Mouse (Mus musculus): ENCODE results near the gene Ell3. TPM values are rescaled to one million over a fixed set of nuclear protein-coding genes. Genes with fewer than 3 reads are reported as not detected.

Gene Ell3
- total RNA-seq, 2 experiments from 2014 or later, result 0.14 to 0.25 TPM

DNA sequence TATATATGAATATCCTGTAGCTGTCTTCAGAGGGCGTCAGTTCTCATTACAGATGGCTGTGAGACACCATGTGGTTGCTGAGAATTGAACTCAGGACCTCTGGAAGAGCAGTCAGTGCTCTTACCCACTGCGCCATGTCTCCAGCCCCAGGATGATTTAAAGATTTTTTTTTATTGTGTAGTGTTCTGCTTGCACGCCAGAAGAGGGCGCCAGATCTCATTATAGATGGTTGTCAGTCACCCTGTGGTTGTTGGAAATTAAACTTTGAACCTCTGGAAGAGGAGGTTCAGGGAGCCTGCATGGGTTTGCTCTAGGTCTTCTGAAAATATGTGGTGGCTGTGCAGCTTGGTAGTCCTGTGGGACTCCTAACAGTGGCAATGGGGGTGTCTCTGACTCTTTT, 35.9 kb downstream of the Ell3 start:
- peak in 1 of 2 experiments; percentile 40 for DNase-seq
- intact Hi-C loops (cut with DNase I), result no loop called here

DNA sequence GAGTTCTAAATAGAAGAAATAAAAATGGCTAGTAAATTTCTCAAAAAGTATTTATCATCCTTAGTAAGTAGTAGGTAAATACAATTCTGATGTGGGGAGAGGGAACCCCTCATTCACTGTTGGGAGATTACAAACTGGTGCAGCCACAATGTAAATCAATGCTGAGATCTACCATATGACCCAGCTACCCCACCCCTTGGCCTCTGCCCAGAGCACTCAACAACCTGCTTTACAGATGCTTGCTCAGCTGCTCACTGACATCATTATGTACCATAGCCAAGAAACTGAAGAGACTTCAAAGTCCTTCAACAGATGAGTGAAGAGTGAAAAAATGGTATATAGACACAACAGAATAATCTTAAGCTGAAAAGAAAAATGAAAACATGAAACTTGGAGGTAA, 40.8 kb downstream of the Ell3 start:
- intact Hi-C loops (cut with DNase I), result no loop called here

DNA sequence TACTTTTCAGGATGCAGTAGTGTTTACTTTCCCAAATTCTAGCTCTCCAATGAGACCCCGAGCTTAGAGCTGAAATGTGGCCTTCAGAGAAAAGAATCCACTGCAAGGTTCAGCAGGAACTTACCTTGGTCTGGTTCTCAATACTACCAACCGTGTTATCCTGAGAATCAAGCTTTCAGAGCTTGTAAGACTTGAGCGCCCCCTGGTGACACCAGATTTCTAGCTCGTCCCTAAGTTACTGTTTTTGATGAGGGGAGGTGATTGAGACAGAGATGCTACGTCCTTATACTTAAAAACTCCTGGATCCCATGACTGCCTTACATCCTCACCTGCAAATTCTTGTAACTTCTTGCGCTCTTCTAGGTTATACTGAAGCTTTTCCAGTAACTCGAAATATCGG, 47.5 kb downstream of the Ell3 start:
- DNase-seq, result peak; percentile 72 to 87
- intact Hi-C loops (cut with DNase I), result loop anchor here (5.0 kb wide), 1 partner anchor 209 kb away; no protein-coding TSS in a partner anchor

More for the DNA sequence above, 40.8 kb downstream of the Ell3 start:
- DNase-seq, result no peak

Small RNA genes lying within 50 kb of the gene (microRNA-seq; reads per million reads assigned to microRNA genes)
- gene Gm22953, result 0 reads per million in 2 experiments

Other genes starting within 250 kb of the Ell3 start
- gene Trp53bp1, start 172.9 kb downstream of the Ell3 start, total RNA-seq (2021), result 10 to 100 TPM; 51.6 to 57.8 TPM
- gene Map1a, start 154.7 kb downstream of the Ell3 start, total RNA-seq (2021), result 10 to 100 TPM in 1 of 2 experiments, 1 to 10 TPM in 1; 9.6 to 12.2 TPM
- 10 to 100 TPM; 23.5 to 25.0 TPM for gene Ppip5k1, start 88.9 kb downstream of the Ell3 start, total RNA-seq (2021)
- 1 to 10 TPM; 1.3 to 1.6 TPM for gene Ckmt1, start 86.6 kb downstream of the Ell3 start, total RNA-seq (2021)
- gene Strc, start 57.1 kb downstream of the Ell3 start, total RNA-seq (2021), result not detected
- 100 to 1,000 TPM; 141 to 172 TPM for gene Pdia3, start 30.5 kb downstream of the Ell3 start, total RNA-seq (2021)
- 1 to 10 TPM; 2.2 to 3.2 TPM for gene Catsper2, start 30.5 kb downstream of the Ell3 start, total RNA-seq (2021)
- 100 to 1,000 TPM; 407 to 422 TPM for gene Serf2, start 4.9 kb upstream of the Ell3 start, total RNA-seq (2021)
- 10 to 100 TPM; 22.1 to 23.2 TPM for gene Hypk, start 9.0 kb upstream of the Ell3 start, total RNA-seq (2021)
- not detected for gene Serinc4, start 12.5 kb upstream of the Ell3 start, total RNA-seq (2021)
- gene Mfap1b, start 29.8 kb upstream of the Ell3 start, total RNA-seq (2021), result 10 to 100 TPM; 25.4 to 28.7 TPM
- gene Mfap1a, start 62.4 kb upstream of the Ell3 start, total RNA-seq (2021), result 10 to 100 TPM; 27.2 to 28.1 TPM
- gene Wdr76, start 62.4 kb upstream of the Ell3 start, total RNA-seq (2021), result 1 to 10 TPM; 6.2 to 8.3 TPM

Measured in heart, postnatal 10 days (tissue).